Mouse (Mus musculus) embryo, embryonic 11.5 days (tissue): ENCODE data around the gene Ankrd27.

ENCODE experiments used
- DNase-seq: peaks from one replicate; pipeline ENCODE4 v3.0.0-alpha.2; 2012; ENCODE audit warnings: low read depth, low spot score

The Ankrd27 gene

GRCm38 (mm10) chr7:35688276-35688675 is 102.2 kb downstream of the Ankrd27 start:
- no peak for DNase-seq
